Mouse (Mus musculus) cerebellum, postnatal 10 days (tissue): ENCODE measurements at regions not wholly inside any gene's neighbourhood (a gene's known extent, or its start where the extent isn't known, plus 50 kb on each side); places are given as distances from the start of the nearest gene placed in this dataset.
"Not testable (repeated sequence)": the region's sequence is repeated elsewhere in the genome, so short reads cannot be mapped to it uniquely, and the experiment has no call there.

Experiments
- DNase-seq, 2 experiments: peaks; one replicate each; pipeline ENCODE4 v3.0.0; 2021; ENCODE audit warnings: mixed read lengths in 2 of 2

DNA sequence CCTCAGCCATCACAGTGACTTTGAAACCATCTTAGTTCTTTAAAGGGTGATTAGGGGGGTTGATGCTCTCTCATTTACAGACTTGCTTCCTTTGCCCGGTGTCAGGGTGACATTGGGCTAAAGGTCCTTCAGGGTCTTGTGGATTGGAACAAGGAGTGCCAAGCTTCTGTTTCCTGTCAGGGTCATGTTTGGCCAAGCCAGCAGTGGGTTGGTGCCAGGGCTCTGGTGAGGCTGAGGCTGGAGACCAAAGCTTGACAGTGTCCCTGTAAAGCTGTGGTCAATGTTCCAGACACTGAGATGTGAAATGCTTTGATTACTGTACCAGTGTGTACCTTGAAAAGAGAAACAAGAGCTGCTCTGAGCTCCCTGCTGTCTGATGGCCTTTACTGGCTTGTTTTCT is 150.8 kb upstream of the Fam3c start:
- peak; percentile 24 to 26 for DNase-seq

DNA sequence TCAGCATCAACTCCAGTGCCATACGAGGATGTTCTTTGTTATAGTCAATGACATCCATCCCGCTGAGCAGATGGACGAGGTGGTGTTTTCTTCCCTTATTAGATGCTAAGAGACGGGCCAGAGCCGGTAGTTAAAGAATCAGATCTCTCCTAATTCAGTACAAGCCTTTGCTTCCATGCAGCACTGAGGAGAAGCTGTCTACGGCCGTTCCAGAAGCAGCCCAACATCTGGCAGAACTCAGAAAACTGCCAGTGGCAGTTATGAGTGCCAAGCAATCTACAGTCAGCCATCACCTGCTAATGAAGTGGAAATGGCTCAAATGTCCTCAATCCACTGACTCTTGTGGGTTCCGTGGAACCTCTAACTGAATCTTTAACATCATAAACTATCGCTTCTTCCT is 141.3 kb upstream of the Fam3c start:
- no peak for DNase-seq

DNA sequence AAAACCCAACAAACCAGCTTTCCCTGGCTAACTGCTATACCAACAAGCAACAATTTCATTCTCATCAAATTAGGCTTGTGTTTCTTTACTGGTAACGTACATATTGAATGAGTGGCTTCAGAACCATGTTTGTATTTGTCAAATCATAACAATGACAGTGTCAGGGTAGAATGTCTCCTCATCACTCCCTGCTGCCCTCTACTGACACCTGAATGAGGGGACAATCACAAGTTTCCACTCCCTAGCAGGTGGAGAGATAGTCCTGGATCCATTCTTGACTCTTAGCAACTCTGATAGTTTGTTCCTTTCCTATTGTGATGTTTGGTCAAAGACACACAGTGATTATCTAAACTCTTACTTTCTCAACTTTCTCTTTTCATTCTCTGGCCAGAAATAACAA is 140.4 kb upstream of the Fam3c start:
- DNase-seq: peak; percentile 21 to 28

DNA sequence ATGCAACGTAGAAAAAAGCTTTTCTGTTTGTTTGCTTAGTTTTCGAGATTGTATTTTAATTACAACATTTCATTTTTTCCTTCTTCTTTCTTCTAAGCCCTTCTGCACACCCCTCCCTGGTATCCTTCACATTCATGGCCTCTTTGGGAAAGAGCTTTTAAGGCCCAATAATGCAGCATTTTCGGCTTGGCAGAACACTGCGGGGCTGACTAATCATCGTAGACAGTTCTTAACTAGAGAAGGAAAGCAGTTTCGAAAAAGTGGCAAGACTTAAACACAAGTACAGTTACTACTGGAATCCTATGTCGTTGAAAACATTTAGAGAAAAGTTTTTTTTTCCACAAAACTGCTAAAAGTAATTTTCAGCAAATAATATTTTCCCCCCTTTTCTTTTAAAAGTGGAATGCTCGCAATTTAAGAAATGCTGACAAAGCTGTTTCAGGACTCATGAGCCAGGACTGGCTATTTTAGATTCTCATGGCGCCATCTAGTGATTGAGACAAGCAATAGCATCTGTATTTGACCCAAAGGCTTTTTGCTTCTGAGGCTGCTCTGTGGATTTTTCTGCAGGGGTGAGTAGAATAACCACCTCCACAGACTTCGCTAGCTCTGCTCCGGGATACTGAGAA is 137.7 kb upstream of the Fam3c start:
- peak; percentile 38 to 73 for DNase-seq

DNA sequence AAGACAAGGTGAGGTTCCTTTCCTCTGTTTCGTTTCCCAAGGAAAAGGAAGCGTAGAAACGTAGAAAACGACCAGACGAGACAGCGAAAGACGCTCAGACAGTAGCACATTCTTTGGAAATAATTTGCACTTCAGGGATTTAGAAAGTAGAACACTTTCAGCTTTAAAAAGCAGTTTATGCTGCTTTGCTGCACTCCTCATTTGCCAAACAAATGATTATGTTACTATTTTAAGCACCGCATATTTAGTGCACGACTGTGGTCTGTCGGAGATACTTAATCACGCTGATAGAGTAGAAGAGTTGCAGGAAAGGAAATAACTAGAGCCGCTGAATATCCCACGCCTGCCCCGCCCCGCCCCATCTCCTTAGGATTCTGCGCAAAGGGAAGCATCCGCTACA is 136.9 kb upstream of the Fam3c start:
- no peak for DNase-seq

DNA sequence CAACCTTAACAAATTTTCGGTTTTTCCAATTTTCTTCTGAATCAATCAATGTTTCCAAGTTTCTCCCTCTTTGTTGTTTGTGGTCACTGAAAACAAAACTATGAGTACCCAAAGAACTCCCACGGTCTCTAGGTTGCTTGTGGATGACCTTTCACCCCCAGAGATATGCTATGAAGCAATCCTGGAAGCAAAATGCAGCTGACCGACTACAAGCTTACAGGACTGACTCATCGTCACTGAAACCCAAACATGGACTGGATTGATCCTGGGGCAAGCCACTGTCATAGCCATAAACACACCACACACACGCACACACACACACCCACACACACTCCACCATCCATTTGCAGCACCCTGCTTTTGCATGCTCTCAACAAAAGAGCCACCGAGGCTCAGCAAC is 134.7 kb upstream of the Fam3c start:
- DNase-seq: no peak

DNA sequence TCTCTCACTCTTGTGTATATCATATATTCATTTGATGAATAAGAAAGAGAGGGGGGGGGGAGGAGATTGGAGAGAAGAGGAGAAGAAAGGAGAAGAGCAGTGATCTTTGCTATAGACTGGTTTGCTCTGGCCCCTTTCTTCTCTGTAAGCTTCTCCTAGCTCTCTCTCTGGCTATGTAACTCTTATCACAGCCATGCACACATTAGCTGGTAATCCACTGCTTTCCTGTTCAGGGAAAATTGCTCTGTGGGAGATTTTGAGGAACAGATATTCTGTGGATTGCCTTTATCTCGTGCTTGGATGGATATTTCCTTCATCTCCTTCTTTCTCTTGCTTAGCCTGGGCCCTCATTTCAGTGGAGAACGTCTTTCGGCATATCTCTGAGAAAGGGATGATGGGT is 131.4 kb upstream of the Fam3c start:
- no peak for DNase-seq

DNA sequence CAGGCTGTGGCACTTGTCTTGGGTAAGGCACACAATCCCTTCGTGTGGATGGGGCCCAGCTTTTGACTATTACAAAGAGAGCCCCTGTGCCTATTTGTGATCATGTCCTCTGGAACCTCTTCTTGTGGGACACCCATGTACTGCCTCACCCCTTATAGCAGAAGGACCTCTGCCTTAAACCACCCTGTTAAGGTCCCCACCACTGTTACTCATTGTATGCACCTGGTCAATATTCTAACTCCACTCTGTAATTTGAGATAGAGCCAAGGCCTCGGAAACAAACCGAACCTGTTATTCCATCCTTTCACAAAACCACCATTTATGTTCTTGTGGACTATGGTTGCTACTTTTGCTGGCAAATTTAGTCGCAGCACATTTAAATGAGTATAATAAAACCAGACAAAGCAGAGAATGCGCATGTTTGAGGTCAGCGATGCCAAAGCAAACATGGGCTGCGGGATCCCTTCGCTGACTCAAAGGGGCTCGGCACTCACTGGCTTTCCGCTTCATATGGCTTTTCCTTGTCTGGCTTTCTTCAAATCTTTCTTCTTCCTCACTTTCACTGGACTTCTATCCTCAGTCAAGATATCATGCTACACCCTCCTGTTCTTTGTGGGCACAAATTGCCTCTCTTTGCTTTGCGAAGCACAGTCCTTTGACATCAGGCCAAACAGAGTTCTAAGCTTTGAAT is 129.9 kb upstream of the Fam3c start:
- DNase-seq: no peak

DNA sequence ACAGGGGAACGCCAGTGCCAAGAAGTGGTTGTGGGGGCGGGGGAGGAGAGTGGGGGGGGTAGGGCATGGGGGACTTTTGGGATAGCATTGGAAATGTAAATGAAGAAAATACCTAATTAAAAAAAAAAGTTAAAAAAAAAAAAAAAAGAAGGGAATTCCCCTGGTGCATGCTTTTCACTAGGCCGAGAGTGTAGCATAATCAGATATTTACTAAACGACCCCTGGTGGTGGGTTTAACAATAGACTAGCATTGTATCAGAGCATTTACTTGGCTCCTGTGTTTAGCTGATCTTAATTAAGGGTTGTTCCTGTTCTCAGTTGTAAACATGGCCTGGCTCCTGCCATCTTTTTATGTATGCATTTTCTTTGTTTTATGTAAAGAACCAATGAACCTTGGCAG is 126.2 kb upstream of the Fam3c start:
- not testable (repeated sequence) for DNase-seq

DNA sequence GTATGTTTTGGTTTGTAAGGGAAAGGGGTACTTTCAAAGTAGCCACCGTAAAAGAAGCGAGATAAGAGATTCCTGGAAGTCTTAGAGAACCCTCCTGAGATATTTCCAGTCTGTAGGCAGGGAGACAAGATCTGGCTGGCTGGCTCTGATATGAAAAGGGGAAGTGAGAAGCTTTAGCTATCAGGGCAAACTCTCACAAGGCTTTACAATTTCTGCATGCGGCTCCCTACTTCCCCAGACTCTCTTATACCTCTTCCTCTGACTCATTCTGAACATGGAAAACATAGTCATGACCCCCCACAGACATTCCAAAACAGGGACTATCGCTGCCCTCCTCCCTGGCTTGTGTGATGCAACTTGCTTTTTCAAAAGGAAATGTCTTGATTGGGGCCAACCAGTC is 118.6 kb upstream of the Fam3c start:
- DNase-seq: no peak

DNA sequence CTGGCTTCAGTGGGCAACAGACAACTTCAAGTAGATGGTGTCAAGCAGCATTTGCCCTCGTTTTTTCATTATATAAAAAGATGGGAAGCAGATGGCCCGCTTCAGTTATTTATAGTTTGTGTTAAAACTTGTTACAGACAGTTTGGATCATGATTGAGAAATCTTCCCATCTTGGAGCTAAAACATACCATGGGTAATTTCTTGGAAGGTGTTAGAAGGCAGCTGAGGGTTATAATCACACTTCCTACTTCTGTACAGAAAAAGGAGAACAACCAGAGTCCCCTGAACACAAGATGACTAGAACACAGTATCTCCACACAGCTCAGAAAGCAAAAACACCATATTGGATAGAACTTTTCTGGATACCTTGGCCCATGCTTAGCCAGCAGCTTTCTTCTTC is 118.0 kb upstream of the Fam3c start:
- DNase-seq: no peak

DNA sequence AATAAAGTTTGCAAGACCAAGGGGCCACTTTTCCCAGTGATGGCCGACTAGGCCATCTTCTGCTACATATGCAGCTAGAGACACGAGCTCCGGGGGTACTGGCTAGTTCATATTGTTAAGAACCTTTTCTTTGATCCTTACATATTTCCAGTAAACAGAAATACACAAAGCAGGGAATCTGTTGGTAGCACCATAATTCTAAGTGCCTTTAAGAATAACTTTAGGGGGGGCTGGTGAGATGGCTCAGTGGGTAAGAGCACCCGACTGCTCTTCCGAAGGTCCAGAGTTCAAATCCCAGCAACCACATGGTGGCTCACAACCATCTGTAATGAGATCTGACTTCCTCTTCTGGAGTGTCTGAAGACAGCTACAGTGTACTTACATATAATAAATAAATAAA is 116.4 kb upstream of the Fam3c start:
- not testable (repeated sequence) for DNase-seq

DNA sequence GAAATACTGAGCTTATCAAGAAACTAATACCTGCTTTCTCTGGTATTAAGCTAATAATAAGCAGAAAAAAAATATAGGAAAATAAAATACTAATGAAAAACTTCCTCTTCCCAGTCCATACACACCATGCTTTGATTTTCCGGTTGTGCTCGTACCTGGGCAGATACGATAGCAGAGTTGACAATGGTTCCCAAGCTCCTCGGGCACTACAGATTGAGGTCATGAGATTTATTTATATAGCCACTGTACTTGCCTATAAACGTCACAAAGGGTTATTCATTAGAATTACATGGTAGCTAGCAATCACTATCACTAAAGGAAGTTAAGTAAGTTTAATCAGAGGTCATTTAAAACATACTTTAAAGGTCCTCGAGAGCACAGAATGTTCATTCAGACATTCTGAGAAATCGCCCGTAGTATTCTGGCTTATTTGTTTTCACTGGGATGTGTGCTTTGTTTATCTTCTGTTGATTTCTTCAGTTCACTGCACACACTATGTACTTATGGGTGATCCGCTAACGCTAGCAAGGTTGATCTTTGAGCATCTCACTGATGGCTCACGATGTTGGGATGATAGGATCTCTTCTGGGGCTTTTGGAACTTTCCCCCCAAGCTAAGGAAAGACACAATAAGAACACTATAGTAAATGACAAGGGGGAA is 111.4 kb upstream of the Fam3c start:
- no peak for DNase-seq

DNA sequence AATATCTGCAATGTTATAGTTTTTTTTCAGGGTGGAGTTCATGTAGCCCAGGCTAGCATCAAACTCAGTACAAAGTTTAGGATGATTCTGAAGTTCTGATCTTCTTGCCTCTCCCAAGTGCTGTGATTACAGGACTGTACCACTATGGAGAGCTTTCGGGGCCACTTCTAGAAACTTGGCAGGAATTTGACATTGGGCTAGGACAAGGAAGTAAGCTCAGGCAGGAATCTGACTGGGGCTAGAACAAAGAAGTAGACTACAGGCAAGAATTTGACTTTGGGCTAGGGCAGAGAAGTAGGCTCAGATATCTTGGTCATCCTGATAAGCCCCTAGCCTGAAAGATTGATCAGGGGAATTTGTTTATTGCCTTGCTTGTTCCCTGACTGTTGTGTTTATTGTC is 109.9 kb upstream of the Fam3c start:
- no peak for DNase-seq

DNA sequence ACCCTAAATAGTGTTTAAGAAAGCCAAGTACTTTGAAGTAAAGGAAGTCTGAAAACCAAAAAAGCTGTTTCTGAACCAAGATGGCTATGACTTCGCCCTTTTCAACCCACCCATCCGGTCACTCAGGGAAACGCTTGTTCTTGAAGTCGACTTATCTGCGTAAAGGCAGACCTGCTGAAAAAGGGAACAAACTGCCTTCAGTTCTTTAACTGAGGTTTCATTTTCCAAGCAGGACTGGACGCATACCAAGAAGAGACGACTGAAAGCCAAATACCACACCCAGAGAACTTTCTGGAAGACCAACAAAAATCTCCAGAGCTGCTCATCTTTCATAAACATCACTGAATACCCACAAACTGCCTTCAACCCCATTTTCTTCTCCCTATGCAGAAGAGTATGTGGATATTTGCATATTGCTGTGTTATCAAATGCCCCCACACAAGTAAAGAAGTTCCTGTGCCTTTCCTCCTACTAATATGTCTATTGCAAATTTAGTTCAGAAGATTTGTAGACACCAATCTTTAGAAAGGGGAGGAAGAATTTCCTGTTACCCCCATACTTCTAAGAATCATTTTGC is 103.5 kb upstream of the Fam3c start:
- no peak for DNase-seq

DNA sequence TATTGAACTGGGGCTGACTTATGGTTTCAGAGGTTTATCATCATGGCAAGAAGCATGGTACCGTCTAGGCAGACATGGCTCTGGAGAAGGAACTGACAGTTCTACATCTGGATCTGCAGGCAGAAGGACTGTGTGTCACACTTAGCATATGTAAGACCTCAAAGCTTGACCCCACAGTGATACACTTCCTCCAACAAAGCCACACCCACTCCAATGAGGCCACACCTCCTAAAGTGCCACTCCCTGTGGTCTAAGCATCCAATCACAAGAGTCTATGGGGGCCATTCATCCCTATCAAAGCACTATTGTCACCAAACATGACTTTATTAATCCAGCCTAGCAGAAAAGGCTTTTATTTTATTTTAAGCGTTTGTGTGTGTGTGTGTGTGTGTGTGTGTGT is 96.2 kb upstream of the Fam3c start:
- DNase-seq: no peak

DNA sequence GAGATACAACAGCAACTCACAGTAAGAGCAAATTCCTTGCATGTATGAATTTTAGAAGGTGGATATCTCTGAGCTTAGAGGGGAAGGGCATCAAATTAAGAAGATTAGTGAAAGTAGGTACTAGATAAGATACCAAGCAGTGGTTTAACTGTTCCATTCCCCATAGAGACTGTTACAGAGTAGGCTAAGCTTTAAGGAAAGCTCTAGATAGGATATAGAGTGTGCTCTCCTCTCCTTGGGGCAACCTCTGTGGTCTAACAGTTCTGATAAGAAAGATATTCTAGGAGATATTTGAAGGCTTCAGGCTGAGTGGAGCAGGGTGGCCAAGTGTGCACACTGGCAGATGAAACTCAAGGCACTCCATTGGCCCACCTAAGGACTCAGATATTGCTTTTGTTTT is 94.5 kb upstream of the Fam3c start:
- DNase-seq: no peak

DNA sequence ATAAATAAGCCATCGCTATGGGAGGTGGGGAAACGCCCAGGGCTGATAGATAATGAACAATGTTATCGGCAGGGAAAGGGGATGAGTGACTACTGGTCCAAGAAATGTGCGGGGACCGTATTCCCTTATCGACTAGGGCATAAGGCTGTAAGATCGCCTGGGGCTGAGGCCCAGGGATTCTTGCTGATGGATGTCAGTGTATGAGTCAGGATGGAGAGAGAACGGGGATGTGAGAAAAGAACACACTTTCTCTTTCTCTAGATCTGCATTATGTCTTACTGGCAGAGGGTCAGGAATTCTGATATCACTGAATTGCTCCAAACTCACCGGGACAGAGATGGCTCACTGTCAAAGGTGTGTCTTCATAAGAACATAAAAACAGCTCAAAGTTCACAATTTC is 92.9 kb upstream of the Fam3c start:
- no peak for DNase-seq

DNA sequence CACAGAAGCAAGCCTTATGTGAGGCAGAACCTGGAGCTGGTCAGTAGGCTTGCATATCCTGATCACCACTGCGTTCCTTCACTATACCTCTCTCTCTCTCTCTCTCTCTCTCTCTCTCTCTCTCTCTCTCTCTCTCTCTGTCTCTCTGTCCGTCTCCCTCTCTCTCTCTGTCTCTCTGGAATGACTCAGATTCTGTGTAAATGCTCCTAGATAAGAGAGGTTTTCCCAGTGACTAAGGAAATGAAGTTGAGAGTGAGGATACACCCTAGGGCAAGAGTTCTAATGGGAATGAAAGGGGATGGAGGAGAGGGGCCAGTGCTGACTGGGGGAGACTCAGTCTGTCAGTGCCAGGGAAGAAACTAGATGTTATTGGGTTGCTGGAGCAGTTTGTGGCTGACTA is 91.6 kb upstream of the Fam3c start:
- no peak for DNase-seq

DNA sequence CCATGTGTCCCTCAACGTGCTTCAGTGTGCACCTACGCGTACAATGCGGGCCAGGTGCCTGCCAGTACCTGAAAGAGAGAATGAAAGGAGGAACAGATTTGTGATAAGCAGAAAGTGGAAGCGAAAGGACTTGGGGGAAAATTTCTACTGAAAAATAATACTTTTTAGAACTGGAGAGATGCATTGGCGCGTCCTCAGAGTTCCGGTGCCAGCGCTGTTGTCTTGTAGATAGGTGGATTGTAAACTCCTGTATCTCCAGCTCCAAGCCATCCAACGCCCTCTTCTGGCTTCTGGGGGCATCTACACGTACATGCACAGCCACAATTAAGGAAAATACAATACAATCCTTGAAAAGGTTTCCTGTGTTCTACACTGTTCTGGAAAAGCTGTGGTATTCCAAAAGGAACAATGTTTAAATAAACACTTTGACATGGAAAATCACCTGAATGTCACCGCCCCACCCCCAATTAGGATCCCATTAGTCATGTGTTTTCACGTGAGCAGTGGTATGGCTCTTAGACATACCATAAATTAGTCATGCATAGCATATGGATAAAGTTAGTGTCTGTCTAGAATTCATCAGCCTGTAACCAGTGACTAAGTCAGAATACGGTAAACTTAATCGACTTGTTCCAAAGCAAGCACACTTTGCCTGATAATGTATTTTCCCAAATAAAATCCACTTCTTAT is 90.7 kb upstream of the Fam3c start:
- DNase-seq: peak; percentile 4 to 5

DNA sequence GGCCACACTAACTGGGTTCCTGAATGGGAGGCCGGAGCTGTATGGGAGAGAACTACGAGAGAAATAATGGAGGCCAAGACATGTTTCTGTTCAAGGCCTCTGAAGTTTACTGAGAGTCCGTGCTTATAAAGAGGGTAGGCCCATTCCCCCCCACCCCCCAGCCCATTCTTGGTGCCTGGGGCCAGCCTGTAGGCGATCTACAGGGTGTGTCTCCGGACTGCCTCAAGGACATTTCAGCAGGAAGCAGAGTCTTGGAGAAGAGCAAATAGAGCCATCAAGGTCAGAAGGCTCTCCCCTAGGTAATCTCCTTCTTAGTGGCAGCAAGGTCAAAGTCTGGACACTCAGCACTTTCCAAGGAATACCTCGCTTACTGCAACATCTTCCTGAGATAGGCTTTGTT is 88.8 kb upstream of the Fam3c start:
- DNase-seq: not testable (repeated sequence)

DNA sequence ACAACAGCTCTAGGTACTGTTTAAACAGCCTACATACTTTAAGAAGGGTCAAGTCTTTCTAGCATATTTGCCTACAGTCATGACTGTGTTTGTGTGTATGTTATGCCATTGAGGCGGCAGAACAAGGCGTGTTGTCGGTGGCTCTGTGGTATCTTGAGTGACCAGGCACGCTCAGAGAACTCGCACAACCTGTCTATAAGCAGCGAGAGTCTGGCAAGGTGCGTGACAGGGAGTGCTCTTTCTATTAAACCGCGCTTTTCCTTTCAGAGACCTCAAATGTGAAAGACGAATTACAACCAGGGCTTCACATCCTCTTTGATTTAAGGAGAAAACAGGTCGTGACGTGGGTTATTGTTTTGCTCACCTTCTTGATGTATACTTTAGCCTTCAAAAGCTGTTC is 88.2 kb upstream of the Fam3c start:
- no peak for DNase-seq

DNA sequence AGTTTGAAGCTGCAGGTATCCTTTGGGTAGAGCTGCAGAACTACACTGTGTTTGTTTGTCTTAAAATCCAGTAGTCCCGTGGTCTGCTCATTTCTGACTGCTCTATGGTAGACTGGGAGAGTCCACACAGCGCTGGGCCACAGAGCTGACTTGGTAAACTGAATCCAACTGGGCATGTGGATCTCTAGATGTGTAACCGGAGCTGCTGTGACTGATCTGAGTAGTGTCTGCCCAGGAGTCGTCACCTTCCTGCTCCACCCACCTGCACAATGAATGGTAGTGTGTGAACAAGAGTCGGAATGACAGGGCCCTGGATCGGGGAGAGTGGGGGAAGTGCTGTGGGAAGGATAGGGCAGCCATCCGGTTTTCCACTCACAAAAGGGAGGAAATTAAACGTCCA is 87.5 kb upstream of the Fam3c start:
- no peak for DNase-seq

DNA sequence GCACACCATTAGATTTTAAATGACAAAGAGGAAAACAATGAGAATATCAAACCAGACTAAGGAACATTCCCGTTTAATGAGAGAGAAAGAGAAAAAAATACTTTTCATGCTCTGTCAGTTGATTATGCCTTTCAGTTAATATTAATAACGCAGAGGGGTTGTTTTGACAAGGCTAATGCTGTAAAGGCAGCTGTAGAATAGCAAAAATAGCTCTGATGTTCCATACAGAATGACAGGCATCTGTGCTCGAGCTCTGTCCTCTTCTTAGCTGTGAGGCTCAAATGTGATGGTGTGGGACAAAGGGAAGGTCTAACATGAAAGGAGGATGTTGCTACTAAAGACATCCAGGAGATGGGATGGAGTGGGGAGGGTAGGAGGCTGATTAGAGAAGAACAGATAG is 87.1 kb upstream of the Fam3c start:
- DNase-seq: no peak
